Mouse (Mus musculus) intestine, embryonic 14.5 days (tissue): ENCODE data around the gene Hbb-bs. TPM values are rescaled to one million over a fixed set of nuclear protein-coding genes. Genes with fewer than 3 reads are reported as not detected.
"Not testable (repeated sequence)": the region's sequence is repeated elsewhere in the genome, so short reads cannot be mapped to it uniquely, and the experiment has no call there.

Experiments used
- ATAC-seq: fragments of 200-750 bp; cut with Nextera tagmentation; replicated peaks from 2 replicates; pipeline ENCODE4 v1.8.0; 2017; ENCODE audit warnings: low read depth, moderate number of reproducible peaks, moderate TSS enrichment, moderate library complexity; ENCODE audit not compliant: low FRiP score, low TSS enrichment
- DNase-seq: peaks from one replicate; pipeline ENCODE4 v3.0.0-alpha.2; 2018; ENCODE audit warnings: low spot score
- H3K27ac ChIP-seq: fragments of 300-500 bp; sonication (generic); 2 replicates; pipeline ENCODE4 v1.5.1; 2014; ENCODE audit warnings: low read depth, mild to moderate bottlenecking, control low read depth
- H3K27me3 ChIP-seq: fragments of 300-500 bp; sonication (generic); replicated peaks from 2 replicates; pipeline ENCODE4 v1.6.1; 2014; ENCODE audit warnings: low read length, control low read depth; ENCODE audit not compliant: control insufficient read depth, insufficient read depth
- H3K36me3 ChIP-seq: fragments of 300-500 bp; sonication (generic); 2 replicates; pipeline ENCODE4 v1.6.1; 2014; ENCODE audit warnings: low read length, control low read depth; ENCODE audit not compliant: control insufficient read depth, insufficient read depth
- H3K4me1 ChIP-seq: fragments of 300-500 bp; sonication (generic); replicated peaks from 2 replicates; pipeline ENCODE4 v1.6.1; 2014; ENCODE audit warnings: low read length, control low read depth, mixed read lengths; ENCODE audit not compliant: control insufficient read depth, insufficient read depth
- H3K4me2 ChIP-seq: fragments of 300-500 bp; sonication (generic); 2 replicates; pipeline ENCODE4 v1.6.1; 2014; ENCODE audit warnings: low read length
- H3K4me3 ChIP-seq: fragments of 300-500 bp; sonication (generic); 2 replicates; pipeline ENCODE4 v1.5.1; 2014; ENCODE audit warnings: low read depth, low read length, control low read depth, mixed read lengths
- H3K9ac ChIP-seq: fragments of 300-500 bp; sonication (generic); 2 replicates; pipeline ENCODE4 v1.6.1; 2014; ENCODE audit warnings: mild to moderate bottlenecking, low read length
- H3K9me3 ChIP-seq: fragments of 300-500 bp; sonication (generic); 2 replicates; pipeline ENCODE4 v1.6.1; 2016; ENCODE audit warnings: low read length, control low read depth; ENCODE audit not compliant: control insufficient read depth
- WGBS: fragments of 180-500 bp; shearing (Covaris S2); extraction: QIAGEN DNeasy Blood & Tissue Kit; methylation state at CpG from one replicate; pipeline ENCODE4 v1.1.7; 2014; 5-methylcytosine and 5-hydroxymethylcytosine counted together
- polyA plus RNA-seq: library from polyadenylated mRNA; unstranded; fragments of >200 nt; fragmentation: Nextera tagmentation; extraction: Ambion mirVana; gene quantifications from 2 replicates; pipeline ENCODE4 v1.2.1, GENCODE M21; 2014

Hbb-bs gene
- polyA plus RNA-seq, 1 experiment from 2014 or later = 4,508 TPM

- ATAC-seq = no peak
- Histone ChIP-seq H3K4me2 (no peak overlapping the region), H3K27me3 (no peaks in the 10 kb centered on the region), H3K9me3 (no peaks in the 10 kb centered on the region), H3K9ac (no peak overlapping the region), H3K4me1 (no peaks in the 10 kb centered on the region), H3K27ac (no peak overlapping the region), H3K36me3 (no peaks in the 10 kb centered on the region), H3K4me3 (no peak overlapping the region)
- 78% methylated on average over 1 of the region's 1 CpGs for WGBS
- DNase-seq = no peak
Measured at GRCm38 (mm10) chr7:103854669-103855068, 26.8 kb upstream of the Hbb-bs start.

- Histone ChIP-seq H3K4me2 (no peak within 1 kb of the TSS), H3K9me3 (no peaks in the 10 kb centered on the region), H3K4me1 (no peaks in the 10 kb centered on the region), H3K36me3 (no peaks in the 10 kb centered on the region), H3K4me3 (no peak within 1 kb of the TSS), H3K27me3 (no peaks in the 10 kb centered on the region), H3K27ac (no peak within 1 kb of the TSS), H3K9ac (no peak within 1 kb of the TSS)
- DNase-seq (no peak), ATAC-seq (no peak)
- 57% methylated on average over 2 of the region's 2 CpGs for WGBS
Measured at GRCm38 (mm10) chr7:103853090-103853489, 25.2 kb upstream of the Hbb-bs start, which contains the start of gene Hbb-y. TSS of gene Hbb-y (minus strand) at chr7:103853216.

GRCm38 (mm10) chr7:103844525-103845325, 16.8 kb upstream of the Hbb-bs start:
- no peak overlapping the region for H3K4me2 ChIP-seq
- H3K9ac ChIP-seq = no peak overlapping the region
- H3K4me1 ChIP-seq = no peaks in the 10 kb centered on the region
- no peaks in the 10 kb centered on the region for H3K36me3 ChIP-seq
- DNase-seq (no peak), ATAC-seq (no peak)
- no peaks in the 10 kb centered on the region for H3K9me3 ChIP-seq
- H3K27ac ChIP-seq = no peak overlapping the region
- H3K4me3 ChIP-seq = no peak overlapping the region
- no peaks in the 10 kb centered on the region for H3K27me3 ChIP-seq
- 56% methylated on average over 2 of the region's 2 CpGs for WGBS

GRCm38 (mm10) chr7:103843034-103843433, 15.1 kb upstream of the Hbb-bs start, which contains the start of gene Hbb-bh1:
TSS of gene Hbb-bh1 (minus strand) at chr7:103843164.
- no peak within 1 kb of the TSS for H3K9ac ChIP-seq
- H3K9me3 ChIP-seq = no peaks in the 10 kb centered on the region
- DNase-seq = no peak
- WGBS = 69% methylated on average over 2 of the region's 2 CpGs
- no peak within 1 kb of the TSS for H3K27ac ChIP-seq
- H3K4me3 ChIP-seq = no peak within 1 kb of the TSS
- no peak for ATAC-seq
- no peaks in the 10 kb centered on the region for H3K4me1 ChIP-seq
- H3K4me2 ChIP-seq = no peak within 1 kb of the TSS
- H3K27me3 ChIP-seq = no peaks in the 10 kb centered on the region
- H3K36me3 ChIP-seq = no peaks in the 10 kb centered on the region

GRCm38 (mm10) chr7:103840268-103840667, 12.4 kb upstream of the Hbb-bs start, which contains the start of gene Hbb-bh2:
TSS of gene Hbb-bh2 (minus strand) at chr7:103840520.
- Histone ChIP-seq H3K4me3 (no peak within 1 kb of the TSS), H3K9me3 (no peaks in the 10 kb centered on the region), H3K36me3 (no peaks in the 10 kb centered on the region), H3K27me3 (no peaks in the 10 kb centered on the region), H3K4me2 (no peak within 1 kb of the TSS), H3K27ac (no peak within 1 kb of the TSS), H3K4me1 (no peaks in the 10 kb centered on the region), H3K9ac (no peak within 1 kb of the TSS)
- DNase-seq = no peak
- ATAC-seq = no peak
- 70% methylated on average over 3 of the region's 3 CpGs for WGBS

GRCm38 (mm10) chr7:103827139-103827538, 757 bp downstream of the Hbb-bs start:
- H3K36me3 ChIP-seq, H3K4me3 ChIP-seq, H3K27me3 ChIP-seq, H3K9ac ChIP-seq, H3K4me1 ChIP-seq, H3K27ac ChIP-seq, H3K9me3 ChIP-seq, H3K4me2 ChIP-seq, ATAC-seq, DNase-seq: not testable (repeated sequence)
- WGBS = no CpG with 5 or more reads among the region's 2 CpGs

GRCm38 (mm10) chr7:103826255-103826887, 1.5 kb downstream of the Hbb-bs start:
- no peaks in the 10 kb centered on the region for H3K9me3 ChIP-seq
- H3K27ac ChIP-seq = no peak overlapping the region
- H3K4me2 ChIP-seq = no peak overlapping the region
- no peak overlapping the region for H3K9ac ChIP-seq
- no peak overlapping the region for H3K4me3 ChIP-seq
- H3K4me1 ChIP-seq = no peaks in the 10 kb centered on the region
- no peaks in the 10 kb centered on the region for H3K36me3 ChIP-seq
- ATAC-seq (no peak), DNase-seq (no peak)
- no peaks in the 10 kb centered on the region for H3K27me3 ChIP-seq
- WGBS = 63% methylated on average over 3 of the region's 3 CpGs

GRCm38 (mm10) chr7:103825536-103826254, 2.2 kb downstream of the Hbb-bs start:
- Histone ChIP-seq H3K9ac (no peak overlapping the region), H3K4me1 (no peaks in the 10 kb centered on the region), H3K27me3 (no peaks in the 10 kb centered on the region), H3K4me2 (no peak overlapping the region), H3K36me3 (no peaks in the 10 kb centered on the region), H3K9me3 (no peaks in the 10 kb centered on the region), H3K4me3 (no peak overlapping the region), H3K27ac (no peak overlapping the region)
- ATAC-seq (no peak), DNase-seq (no peak)
- 90% methylated on average over 3 of the region's 3 CpGs for WGBS
